Mouse (Mus musculus): ENCODE measurements around the gene Olfr310.

Gene Olfr310

DNA sequence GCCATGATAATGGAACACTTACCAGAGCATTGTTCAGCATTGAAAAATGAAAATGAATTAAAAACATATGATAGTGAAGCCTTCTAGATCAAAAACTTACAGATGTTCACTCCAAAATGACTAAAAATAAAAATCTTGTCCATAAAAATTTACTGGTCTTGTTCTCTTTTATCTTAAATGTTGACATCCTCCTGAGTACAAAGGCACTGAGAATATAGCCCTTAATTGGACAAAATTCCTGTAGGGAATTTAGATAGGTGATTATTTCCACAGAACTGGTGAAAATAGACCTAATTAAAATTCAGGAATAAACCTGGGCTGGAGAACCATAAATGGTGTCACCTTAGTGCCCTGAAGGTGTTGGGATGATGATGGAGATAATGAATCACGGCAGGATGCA lies at the start of gene Olfr310:
Gene Olfr310, minus strand, starts transcription at position 101 of the 400 bp plus-strand sequence.
- no peak for DNase-seq (ENCODE audit: low spot score in 2 of 2)

DNA sequence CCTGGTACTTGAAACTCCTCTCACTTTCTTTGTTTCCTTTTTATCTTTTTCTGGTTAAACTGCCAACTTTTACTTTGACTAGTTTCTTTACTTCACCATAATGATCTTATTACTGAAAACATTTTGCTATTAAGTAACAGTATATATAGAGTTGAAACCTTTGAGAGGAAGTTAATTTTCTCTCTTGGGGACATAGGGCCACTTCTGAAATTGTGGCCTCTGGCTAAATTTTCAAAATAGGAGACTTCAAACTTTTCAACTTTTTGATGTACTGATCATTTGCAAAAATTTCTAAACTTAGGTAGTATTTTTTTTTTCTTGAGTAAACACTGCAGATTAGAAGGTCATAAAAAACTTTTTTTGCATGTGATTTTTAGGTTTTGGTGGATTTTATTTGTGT lies 48.6 kb upstream of the Olfr310 start, which contains the start of gene Olfr308:
Gene Olfr308, minus strand, starts transcription at position 101 of the 400 bp plus-strand sequence.
- DNase-seq (ENCODE audit: low spot score in 2 of 2), result no peak

DNA sequence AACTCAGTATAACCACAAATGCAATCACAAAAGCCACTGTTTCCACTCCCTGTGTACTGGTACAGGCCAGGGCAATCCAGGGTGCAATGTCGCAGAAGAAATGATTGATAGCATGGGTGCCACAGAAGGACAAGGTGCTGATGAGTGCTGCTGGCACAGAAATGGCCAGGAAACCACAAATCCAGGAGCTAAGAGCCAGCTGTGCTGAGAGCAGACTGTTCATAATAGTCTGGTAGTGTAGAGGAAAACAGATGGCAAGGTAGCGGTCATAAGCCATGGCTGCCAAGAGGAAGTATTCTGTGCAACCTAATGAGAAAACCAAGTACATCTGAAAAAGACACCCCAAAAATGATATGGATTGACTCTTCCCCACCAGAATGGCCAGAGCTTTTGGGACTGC lies 44.4 kb upstream of the Olfr310 start:
- DNase-seq (ENCODE audit: low spot score in 2 of 2), result no peak

DNA sequence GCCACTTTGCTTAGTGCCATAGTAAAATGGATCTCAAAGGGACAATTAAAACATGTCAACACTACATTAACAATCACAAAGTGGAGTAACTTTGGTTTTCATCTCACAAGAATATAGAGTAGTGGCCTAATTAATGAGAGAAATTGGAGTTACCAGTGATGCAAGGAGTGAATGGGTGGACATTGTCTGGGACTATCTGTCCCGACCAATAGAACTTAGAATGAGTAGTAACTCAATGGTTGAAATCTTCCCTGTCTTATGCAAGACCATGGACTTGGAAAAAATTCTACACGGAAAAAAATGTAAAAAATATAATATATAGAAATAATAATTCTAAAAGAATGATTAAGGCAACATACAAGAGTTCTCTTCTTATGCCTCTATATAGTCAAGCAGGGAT lies 36.6 kb upstream of the Olfr310 start, which contains the start of gene Olfr309:
Gene Olfr309, minus strand, starts transcription at position 101 of the 400 bp plus-strand sequence.
- DNase-seq (ENCODE audit: low spot score in 2 of 2), result no peak

DNA sequence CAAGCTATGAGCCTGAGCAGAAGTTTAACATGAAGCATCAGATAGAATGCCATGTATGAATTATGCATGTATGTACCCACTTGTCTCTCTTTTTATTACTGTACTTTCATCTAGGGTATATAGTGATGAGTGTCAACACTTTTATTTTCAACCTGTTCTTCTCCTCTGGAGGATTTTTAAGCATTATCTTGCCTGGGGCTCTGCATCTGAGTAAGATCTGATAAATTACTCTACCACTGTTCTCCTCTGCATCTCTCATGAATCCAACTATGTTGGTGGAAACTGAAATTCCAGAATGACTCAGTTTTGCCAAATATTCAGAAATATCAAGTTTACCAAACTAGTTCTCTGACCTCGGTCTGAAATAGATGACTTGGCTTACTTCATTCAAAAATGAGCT lies 30.8 kb downstream of the Olfr310 start, which contains the start of gene Vmn2r76:
Gene Vmn2r76, minus strand, starts transcription at position 101 of the 400 bp plus-strand sequence.
- DNase-seq (ENCODE audit: low spot score in 2 of 2), result no peak

Measured in urinary bladder, postnatal 4 days (tissue).